Mouse (Mus musculus) embryonic facial prominence, embryonic 15.5 days (tissue): Measurements from ENCODE around the gene Kalrn. TPM values are rescaled to one million over a fixed set of nuclear protein-coding genes. Genes with fewer than 3 reads are reported as not detected.

Source experiments
- ATAC-seq: fragments of 200-750 bp; cut with Nextera tagmentation; 2 replicates; pipeline ENCODE4 v1.8.0; 2017; ENCODE audit warnings: low read depth, moderate TSS enrichment; ENCODE audit not compliant: insufficient number of reproducible peaks, low FRiP score, low TSS enrichment
- H3K27ac ChIP-seq: fragments of 300-500 bp; sonication (generic); replicated peaks from 2 replicates; pipeline ENCODE4 v1.5.1; 2015; ENCODE audit warnings: mild to moderate bottlenecking, inconsistent platforms
- H3K27me3 ChIP-seq: fragments of 300-500 bp; sonication (generic); 2 replicates; pipeline ENCODE4 v1.6.1; 2015; ENCODE audit warnings: inconsistent platforms
- H3K36me3 ChIP-seq: fragments of 300-500 bp; sonication (generic); 2 replicates; pipeline ENCODE4 v1.6.1; 2015; ENCODE audit warnings: mild to moderate bottlenecking, inconsistent platforms
- H3K4me1 ChIP-seq: fragments of 300-500 bp; sonication (generic); 2 replicates; pipeline ENCODE4 v1.6.1; 2015; ENCODE audit warnings: inconsistent platforms
- H3K4me2 ChIP-seq: fragments of 300-500 bp; sonication (generic); replicated peaks from 2 replicates; pipeline ENCODE4 v1.6.1; 2015; ENCODE audit warnings: mild to moderate bottlenecking, inconsistent platforms
- H3K4me3 ChIP-seq: fragments of 300-500 bp; sonication (generic); replicated peaks from 2 replicates; pipeline ENCODE4 v1.5.1; 2015; ENCODE audit warnings: mild to moderate bottlenecking, inconsistent platforms
- H3K9ac ChIP-seq: fragments of 300-500 bp; sonication (generic); 2 replicates; pipeline ENCODE4 v1.6.1; 2015; ENCODE audit warnings: inconsistent platforms
- H3K9me3 ChIP-seq: fragments of 300-500 bp; sonication (generic); replicated peaks from 2 replicates; pipeline ENCODE4 v1.6.1; 2016; ENCODE audit warnings: inconsistent platforms
- WGBS: fragments of 180-500 bp; shearing (Covaris S2); methylation state at CpG from one replicate; pipeline ENCODE4 v1.1.7; 2015; 5-methylcytosine and 5-hydroxymethylcytosine counted together
- polyA plus RNA-seq: library from polyadenylated mRNA; unstranded; fragments of >200 nt; fragmentation: Nextera tagmentation; extraction: Ambion mirVana; gene quantifications from 2 replicates; pipeline ENCODE4 v1.2.1, GENCODE M21; 2015

Kalrn gene
- polyA plus RNA-seq, 1 experiment from 2014 or later: 14.3 TPM

GRCm38 (mm10) chr16:34526378-34526777 lies 47.0 kb downstream of the Kalrn start:
- H3K4me2 ChIP-seq: no peak overlapping the region

GRCm38 (mm10) chr16:34525866-34526265 lies 47.5 kb downstream of the Kalrn start:
- H3K27ac ChIP-seq: peak overlapping the region; percentile 0; the same call in 1 of the 2 replicates
- ATAC-seq: no peak
- 66% methylated on average over 8 of the region's 8 CpGs for WGBS

More at GRCm38 (mm10) chr16:34526378-34526777, 47.0 kb downstream of the Kalrn start:
- Histone ChIP-seq H3K36me3 (no peaks in the 10 kb centered on the region), H3K27ac (no peak overlapping the region; the same call in 1 of the 2 replicates), H3K27me3 (no peaks in the 10 kb centered on the region), H3K4me1 (peaks cover 21% of the 10 kb centered on the region), H3K9me3 (no peaks in the 10 kb centered on the region), H3K4me3 (no peak overlapping the region), H3K9ac (no peak overlapping the region)
- ATAC-seq: peak; percentile 63; the same call in 1 of the 2 replicates
- 38% methylated on average over 7 of the region's 7 CpGs for WGBS

DNA sequence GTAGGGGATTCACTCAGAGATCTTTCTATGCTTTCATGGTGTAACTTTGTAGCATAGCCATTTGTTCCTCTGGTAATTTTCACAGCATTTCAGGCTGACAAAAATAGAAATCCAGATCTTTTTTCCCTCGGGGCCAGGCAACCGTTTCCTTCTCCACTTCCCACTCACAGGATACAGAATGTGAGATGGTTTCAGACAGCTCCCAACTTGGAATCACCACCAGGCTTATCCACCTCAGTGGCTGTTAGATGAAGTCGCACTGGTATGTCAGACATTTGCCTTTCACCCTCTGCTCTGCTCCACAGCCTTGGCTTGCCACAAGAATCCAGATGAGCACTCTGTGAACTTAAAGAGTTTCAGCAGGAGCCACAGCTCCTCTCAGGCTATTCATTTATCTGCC lies 48.1 kb downstream of the Kalrn start:
- WGBS: 17% methylated on average over 3 of the region's 3 CpGs
- no peak for ATAC-seq
- peaks cover 21% of the 10 kb centered on the region for H3K4me1 ChIP-seq
- no peak overlapping the region for H3K9ac ChIP-seq
- no peak overlapping the region for H3K4me2 ChIP-seq
- no peak overlapping the region for H3K27ac ChIP-seq
- no peak overlapping the region for H3K4me3 ChIP-seq
- H3K27me3 ChIP-seq: no peaks in the 10 kb centered on the region
- H3K9me3 ChIP-seq: no peaks in the 10 kb centered on the region
- no peaks in the 10 kb centered on the region for H3K36me3 ChIP-seq

More at GRCm38 (mm10) chr16:34525866-34526265, 47.5 kb downstream of the Kalrn start:
- H3K27me3 ChIP-seq: no peaks in the 10 kb centered on the region
- H3K9me3 ChIP-seq: no peaks in the 10 kb centered on the region
- H3K4me1 ChIP-seq: peaks cover 21% of the 10 kb centered on the region
- no peak overlapping the region for H3K9ac ChIP-seq
- no peak overlapping the region for H3K4me3 ChIP-seq
- H3K36me3 ChIP-seq: no peaks in the 10 kb centered on the region
- H3K4me2 ChIP-seq: no peak overlapping the region

DNA sequence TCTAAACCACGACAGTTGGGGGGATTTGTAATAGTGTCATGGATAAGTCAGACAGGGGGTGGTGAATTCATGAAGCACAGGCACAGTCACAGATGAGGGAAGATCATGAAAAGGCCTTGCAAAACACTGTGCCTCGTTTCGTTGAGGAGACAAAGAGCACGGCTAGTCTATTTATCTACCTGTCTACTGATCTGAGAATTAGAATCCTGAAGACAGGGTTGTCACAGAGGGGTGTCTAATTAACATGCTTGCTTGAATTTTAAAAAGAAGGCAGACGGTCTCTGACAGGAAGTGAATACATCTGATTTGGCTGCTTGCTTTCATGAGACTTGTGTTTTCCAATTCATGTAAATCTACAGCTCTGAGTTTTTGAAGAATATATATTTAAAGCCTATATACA lies 52.3 kb downstream of the Kalrn start:
- H3K27me3 ChIP-seq: no peaks in the 10 kb centered on the region
- no peak for ATAC-seq
- no peaks in the 10 kb centered on the region for H3K9me3 ChIP-seq
- H3K9ac ChIP-seq: no peak overlapping the region
- H3K4me1 ChIP-seq: peaks cover 19% of the 10 kb centered on the region
- H3K4me3 ChIP-seq: no peak overlapping the region
- 72% methylated on average over 5 of the region's 5 CpGs for WGBS
- H3K4me2 ChIP-seq: no peak overlapping the region
- no peaks in the 10 kb centered on the region for H3K36me3 ChIP-seq
- H3K27ac ChIP-seq: no peak overlapping the region

DNA sequence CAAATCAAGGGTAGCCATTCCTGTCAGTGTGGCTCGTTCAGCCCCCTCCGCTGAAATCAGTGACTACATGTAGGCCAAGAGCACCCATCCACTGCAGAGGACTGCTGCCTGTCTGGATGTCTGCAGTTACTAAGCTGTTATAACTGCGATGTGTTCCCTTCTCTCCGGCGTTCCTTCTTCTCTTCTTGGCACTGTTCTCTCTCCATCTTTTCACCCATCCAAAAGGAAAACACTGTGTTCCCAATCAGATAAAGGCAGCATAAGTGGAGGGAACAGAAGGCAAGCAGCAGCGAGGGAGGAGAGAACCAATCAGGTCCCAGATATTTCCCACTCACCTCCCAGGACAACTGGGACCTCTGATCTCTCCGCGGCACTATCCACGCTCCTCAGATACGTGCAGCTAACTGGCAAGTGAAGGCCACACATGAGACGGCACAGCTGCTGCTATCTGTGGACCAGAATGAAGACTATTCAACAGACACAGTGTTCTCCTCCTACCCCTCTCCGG lies 56.4 kb downstream of the Kalrn start:
- Histone ChIP-seq H3K4me1 (peaks cover 24% of the 10 kb centered on the region; the same call in 1 of the 2 replicates), H3K4me3 (no peak overlapping the region), H3K9me3 (no peaks in the 10 kb centered on the region), H3K36me3 (no peaks in the 10 kb centered on the region), H3K4me2 (no peak overlapping the region), H3K27me3 (no peaks in the 10 kb centered on the region), H3K27ac (no peak overlapping the region), H3K9ac (no peak overlapping the region)
- ATAC-seq: no peak
- WGBS: 79% methylated on average over 12 of the region's 12 CpGs

DNA sequence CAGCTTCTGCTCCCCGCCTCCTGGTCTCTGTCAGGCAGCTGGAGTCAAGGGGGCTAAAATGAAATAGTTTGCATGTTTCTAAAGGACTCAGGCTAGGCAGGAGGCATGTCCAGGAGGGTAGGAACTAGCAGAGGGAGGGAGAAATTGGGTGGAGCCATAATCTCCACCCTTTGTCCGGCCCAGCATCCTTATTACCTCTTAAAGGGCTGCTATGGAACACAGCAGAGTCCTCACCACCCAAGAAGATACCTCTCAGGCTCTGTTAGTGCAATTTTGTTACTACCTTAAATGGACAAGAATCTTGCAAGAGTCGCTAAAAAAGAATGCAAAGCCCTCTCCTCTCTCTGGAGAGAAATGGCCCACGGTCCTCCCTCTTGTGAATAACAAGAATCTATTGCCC lies 57.8 kb downstream of the Kalrn start:
- H3K36me3 ChIP-seq: no peaks in the 10 kb centered on the region
- H3K4me2 ChIP-seq: no peak overlapping the region
- no peak overlapping the region for H3K4me3 ChIP-seq
- peaks cover 24% of the 10 kb centered on the region; the same call in 1 of the 2 replicates for H3K4me1 ChIP-seq
- H3K27ac ChIP-seq: no peak overlapping the region
- 69% methylated on average over 4 of the region's 4 CpGs for WGBS
- no peaks in the 10 kb centered on the region for H3K9me3 ChIP-seq
- H3K27me3 ChIP-seq: no peaks in the 10 kb centered on the region
- no peak overlapping the region for H3K9ac ChIP-seq
- ATAC-seq: no peak

GRCm38 (mm10) chr16:34513956-34514593 lies 59.3 kb downstream of the Kalrn start:
- ATAC-seq: no peak
- H3K4me2 ChIP-seq: no peak overlapping the region
- WGBS: 58% methylated on average over 13 of the region's 13 CpGs
- peaks cover 24% of the 10 kb centered on the region; the same call in 1 of the 2 replicates for H3K4me1 ChIP-seq
- no peak overlapping the region for H3K9ac ChIP-seq
- H3K4me3 ChIP-seq: no peak overlapping the region
- no peaks in the 10 kb centered on the region for H3K36me3 ChIP-seq
- no peaks in the 10 kb centered on the region for H3K9me3 ChIP-seq
- H3K27me3 ChIP-seq: no peaks in the 10 kb centered on the region
- H3K27ac ChIP-seq: no peak overlapping the region

DNA sequence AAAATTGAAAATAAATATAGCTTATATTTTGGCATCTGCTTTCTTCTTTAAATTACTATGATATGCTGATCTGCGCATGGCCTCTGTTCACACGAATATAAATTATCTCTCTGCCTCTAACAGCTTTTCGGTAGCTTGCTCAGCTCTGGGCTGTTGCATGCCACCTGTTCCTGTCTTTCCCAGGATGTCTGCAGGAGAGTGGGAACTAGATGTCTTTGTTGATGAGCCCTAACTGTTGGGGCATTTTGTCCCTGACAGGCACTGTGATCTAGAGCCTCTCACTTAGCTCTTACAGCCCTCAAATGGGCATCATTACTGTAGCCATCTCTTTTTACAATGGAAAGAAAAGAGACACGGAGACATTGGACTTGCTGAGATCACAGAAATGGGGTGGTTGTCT lies 61.0 kb downstream of the Kalrn start:
- no peaks in the 10 kb centered on the region for H3K27me3 ChIP-seq
- 82% methylated on average over 4 of the region's 4 CpGs for WGBS
- no peaks in the 10 kb centered on the region for H3K36me3 ChIP-seq
- no peak overlapping the region for H3K9ac ChIP-seq
- no peak overlapping the region for H3K4me2 ChIP-seq
- no peak overlapping the region for H3K27ac ChIP-seq
- H3K4me3 ChIP-seq: no peak overlapping the region
- H3K4me1 ChIP-seq: peaks cover 19% of the 10 kb centered on the region; the same call in 1 of the 2 replicates
- no peaks in the 10 kb centered on the region for H3K9me3 ChIP-seq
- ATAC-seq: no peak

DNA sequence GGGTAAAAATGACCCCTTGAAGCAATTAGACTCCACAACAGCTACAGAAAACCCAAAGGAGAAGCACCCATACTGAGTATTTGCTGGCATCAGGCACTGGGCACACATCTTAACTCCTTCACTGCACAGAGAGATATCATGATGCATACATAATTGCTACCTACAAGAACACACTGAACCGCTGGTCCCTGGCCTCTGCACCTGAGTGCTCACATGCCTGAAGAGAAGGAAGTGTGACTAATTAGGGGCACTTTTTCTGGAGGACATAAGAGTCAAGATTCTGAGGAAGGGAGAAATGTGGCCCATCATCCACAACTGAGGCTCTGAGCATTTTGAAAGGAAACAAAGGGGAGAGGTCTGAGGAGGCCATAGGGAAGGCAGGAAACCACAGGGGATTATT lies 65.2 kb downstream of the Kalrn start:
- Histone ChIP-seq H3K9me3 (no peaks in the 10 kb centered on the region), H3K27me3 (no peaks in the 10 kb centered on the region), H3K4me2 (no peak overlapping the region), H3K36me3 (no peaks in the 10 kb centered on the region), H3K9ac (no peak overlapping the region), H3K27ac (no peak overlapping the region), H3K4me1 (0 out of 2 replicates have a peak, but pooled peaks cover under 1% of the 10 kb centered on the region), H3K4me3 (no peak overlapping the region)
- ATAC-seq: no peak
- 77% methylated on average over 1 of the region's 1 CpGs for WGBS

GRCm38 (mm10) chr16:34506048-34506447 lies 67.3 kb downstream of the Kalrn start:
- Histone ChIP-seq H3K4me1 (peaks cover 6% of the 10 kb centered on the region; the same call in 1 of the 2 replicates), H3K4me2 (no peak overlapping the region), H3K27me3 (no peaks in the 10 kb centered on the region), H3K9ac (no peak overlapping the region), H3K9me3 (no peaks in the 10 kb centered on the region), H3K27ac (no peak overlapping the region), H3K4me3 (no peak overlapping the region), H3K36me3 (no peaks in the 10 kb centered on the region)
- no peak for ATAC-seq
- WGBS: 77% methylated on average over 2 of the region's 2 CpGs

GRCm38 (mm10) chr16:34504250-34504649 lies 69.1 kb downstream of the Kalrn start:
- Histone ChIP-seq H3K9ac (no peak overlapping the region), H3K27ac (no peak overlapping the region), H3K4me2 (no peak overlapping the region), H3K27me3 (no peaks in the 10 kb centered on the region), H3K4me1 (peaks cover 6% of the 10 kb centered on the region; the same call in 1 of the 2 replicates), H3K9me3 (no peaks in the 10 kb centered on the region), H3K4me3 (no peak overlapping the region), H3K36me3 (no peaks in the 10 kb centered on the region)
- WGBS: 81% methylated on average over 10 of the region's 10 CpGs
- ATAC-seq: no peak

DNA sequence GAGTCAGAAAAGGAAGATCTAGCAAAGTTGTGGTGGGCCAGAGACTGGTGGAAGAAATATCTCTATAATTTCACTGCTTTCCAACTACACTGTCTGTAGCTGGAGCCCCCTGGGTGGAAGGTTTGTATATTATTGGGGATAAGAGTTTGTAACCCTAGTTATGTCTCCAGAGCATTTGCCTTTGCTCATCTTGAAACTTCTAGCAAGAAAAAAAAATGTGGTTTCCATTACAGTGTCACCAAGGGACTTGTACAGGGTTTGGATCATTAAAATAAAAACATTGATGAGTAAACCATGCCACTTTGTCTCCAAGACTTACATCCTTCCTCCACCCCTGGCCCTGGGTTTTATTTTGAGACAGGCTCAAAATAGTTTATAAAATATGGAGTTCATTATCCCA lies 71.2 kb downstream of the Kalrn start:
- no peak for ATAC-seq
- Histone ChIP-seq H3K27ac (no peak overlapping the region), H3K4me3 (no peak overlapping the region), H3K4me1 (peaks cover 6% of the 10 kb centered on the region; the same call in 1 of the 2 replicates), H3K36me3 (no peaks in the 10 kb centered on the region), H3K4me2 (no peak overlapping the region), H3K27me3 (no peaks in the 10 kb centered on the region), H3K9me3 (no peaks in the 10 kb centered on the region), H3K9ac (no peak overlapping the region)
